Mouse (Mus musculus) gastrocnemius, postnatal 4 days (tissue): ENCODE data around the gene Ms4a6c. TPM values are rescaled to one million over a fixed set of nuclear protein-coding genes. Genes with fewer than 3 reads are reported as not detected.
"Not testable (repeated sequence)": the region's sequence is repeated elsewhere in the genome, so short reads cannot be mapped to it uniquely, and the experiment has no call there.

ENCODE experiments used
- DNase-seq, 2 experiments: peaks; one replicate each; pipeline ENCODE4 v3.0.0; 2021 to 2022; ENCODE audit warnings: low spot score in 2 of 2, mixed read lengths in 2 of 2
- long read RNA-seq, 2 experiments: library from polyadenylated mRNA; stranded (forward); transcript quantifications; one replicate each; pipeline ENCODE4 v2.0.0; 2021
- total RNA-seq, 2 experiments: library from RNA; stranded (reverse); gene quantifications; 2 replicates each; pipeline ENCODE4 v1.2.3; 2021

Gene Ms4a6c
- total RNA-seq, result 10 to 100 TPM in 1 of 2 experiments, 1 to 10 TPM in 1; 6.9 to 10.3 TPM
- long read RNA-seq, experiment 1, partial matches to known transcripts, result 0 of 3 reads
- long read RNA-seq, experiment 1, other reads (novel, unspliced or antisense), result 1 of 3 reads
- long read RNA-seq, experiment 2, partial matches to known transcripts, result 0 of 2 reads
- long read RNA-seq, experiment 2, other reads (novel, unspliced or antisense), result 0 of 2 reads

- not testable (repeated sequence) for DNase-seq
Observed at GRCm38 (mm10) chr19:11469215-11469614, at the start of gene Ms4a6c. Gene Ms4a6c, plus strand, starts transcription at chr19:11469366.

GRCm38 (mm10) chr19:11431209-11431608 is 38.0 kb upstream of the Ms4a6c start:
- not testable (repeated sequence) for DNase-seq

GRCm38 (mm10) chr19:11435058-11435834 is 33.9 kb upstream of the Ms4a6c start:
- DNase-seq, result no peak

DNA sequence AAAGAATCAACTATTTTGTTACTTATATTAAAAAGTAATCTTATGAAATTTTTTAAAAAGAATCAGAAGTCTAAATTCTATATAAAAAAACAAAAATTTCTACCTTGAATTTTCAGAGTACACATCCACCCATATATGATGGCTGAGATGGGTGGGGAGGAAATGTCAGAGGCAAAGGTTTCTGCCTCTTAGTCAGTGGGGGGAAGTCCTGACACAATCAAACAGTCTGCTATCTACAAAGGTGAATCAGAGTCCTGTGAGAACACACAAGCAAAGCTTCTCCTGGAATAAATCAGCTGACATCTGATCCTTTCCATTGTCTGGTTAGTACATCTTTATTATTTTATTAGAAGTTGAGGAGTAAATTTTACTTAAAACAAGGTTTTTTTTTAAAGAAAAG is 25.8 kb upstream of the Ms4a6c start, which contains the start of gene Ms4a4b:
Gene Ms4a4b (plus strand): TSS at position 216 of the 400 bp plus-strand sequence.
- no peak for DNase-seq

DNA sequence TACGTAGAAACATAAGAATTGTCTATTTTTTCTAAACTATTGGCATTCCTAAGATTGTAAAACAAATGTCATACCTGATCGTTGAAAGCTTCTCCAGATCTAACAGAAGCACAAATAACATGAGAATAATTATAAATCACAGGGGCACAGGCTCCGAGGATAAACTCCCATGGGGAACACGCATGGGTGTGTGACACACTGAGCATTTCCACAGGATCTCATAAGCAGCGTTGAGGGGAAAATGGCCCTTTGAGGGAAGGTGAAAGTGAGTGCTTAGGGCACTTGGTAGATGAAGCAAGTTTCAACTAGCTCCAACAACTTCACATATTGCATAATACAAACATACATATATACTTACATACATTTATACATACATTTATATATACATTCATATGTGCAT is 25.2 kb upstream of the Ms4a6c start:
- DNase-seq, result no peak

DNA sequence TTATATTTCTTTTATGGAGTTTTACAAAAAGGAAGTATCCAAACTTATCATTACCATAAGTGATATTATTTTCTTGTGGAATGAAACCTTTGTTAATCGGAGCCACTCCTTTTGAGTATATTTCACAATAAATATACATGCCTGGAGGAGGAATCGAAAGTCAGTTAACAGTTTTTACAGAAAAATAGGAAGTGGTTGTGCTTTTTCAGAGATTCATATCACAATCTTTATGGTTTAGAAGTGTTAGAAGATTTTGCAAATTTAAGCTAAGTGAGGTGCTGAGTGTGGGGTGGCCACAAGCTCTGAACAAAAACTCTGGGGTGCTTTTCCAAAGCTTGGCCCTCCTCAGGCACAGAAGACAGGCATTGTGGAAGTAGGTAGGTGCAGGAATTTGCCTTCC is 21.9 kb upstream of the Ms4a6c start:
- no peak for DNase-seq

DNA sequence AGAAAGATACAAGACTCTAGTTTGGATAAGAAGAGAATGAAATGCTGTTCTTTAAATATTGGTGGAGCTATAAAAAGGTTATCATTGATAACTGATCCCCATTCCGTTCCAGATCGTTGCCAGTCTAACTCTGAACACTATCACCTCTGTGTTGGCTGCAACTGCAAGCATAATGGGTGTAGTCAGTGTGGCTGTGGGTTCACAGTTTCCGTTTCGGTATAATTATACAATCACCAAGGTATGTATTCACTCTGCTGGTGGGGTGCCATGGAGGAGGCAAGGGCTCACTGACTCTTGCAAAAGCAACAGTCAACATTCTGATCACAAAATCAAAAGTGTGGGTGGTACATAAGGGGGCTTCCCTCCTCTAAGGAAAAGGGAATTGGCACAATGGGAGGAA is 10.1 kb upstream of the Ms4a6c start:
- not testable (repeated sequence) for DNase-seq

GRCm38 (mm10) chr19:11464795-11465194 is 4.4 kb upstream of the Ms4a6c start:
- DNase-seq, result not testable (repeated sequence)

DNA sequence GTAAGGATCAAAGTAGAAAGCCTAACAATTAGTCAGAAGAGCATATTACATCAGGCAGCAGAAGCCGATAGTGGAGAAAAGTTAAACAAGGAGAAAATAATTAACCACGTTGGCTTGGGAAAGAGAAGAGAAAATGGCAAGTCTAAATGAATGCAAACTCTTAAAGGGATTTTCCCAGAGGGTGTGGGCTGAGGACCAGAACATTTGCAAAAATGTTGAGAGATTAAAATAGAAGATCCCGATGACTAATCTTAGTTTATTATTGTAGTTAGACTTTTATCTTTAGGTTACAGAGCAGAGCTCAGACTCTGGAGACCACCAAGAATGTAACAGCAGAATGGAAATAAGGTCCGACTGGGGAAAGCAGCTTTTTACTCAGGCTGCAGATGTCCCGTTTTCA is 2.7 kb upstream of the Ms4a6c start:
- no peak for DNase-seq

DNA sequence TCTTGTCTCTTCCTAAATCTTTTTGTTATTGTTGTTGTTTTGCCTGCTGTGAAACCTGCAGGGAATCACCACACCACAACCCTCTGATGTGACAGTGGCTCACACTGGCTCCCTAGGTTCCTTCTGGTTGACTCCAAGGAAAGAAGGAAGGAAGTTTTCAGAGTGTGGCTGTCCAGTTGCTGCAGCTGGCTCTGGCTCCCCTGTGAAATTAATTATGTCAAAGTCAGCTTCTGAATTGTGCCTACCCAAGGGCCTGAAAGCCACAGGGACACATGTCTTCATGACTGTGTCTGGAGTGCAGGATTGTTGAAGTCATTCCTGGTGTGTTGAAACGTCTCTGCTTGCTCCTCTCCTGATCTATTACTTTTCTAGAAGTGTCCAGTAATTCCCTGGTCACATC is 805 bp upstream of the Ms4a6c start:
- not testable (repeated sequence) for DNase-seq

GRCm38 (mm10) chr19:11479714-11480113 is 10.5 kb downstream of the Ms4a6c start:
- no peak for DNase-seq

DNA sequence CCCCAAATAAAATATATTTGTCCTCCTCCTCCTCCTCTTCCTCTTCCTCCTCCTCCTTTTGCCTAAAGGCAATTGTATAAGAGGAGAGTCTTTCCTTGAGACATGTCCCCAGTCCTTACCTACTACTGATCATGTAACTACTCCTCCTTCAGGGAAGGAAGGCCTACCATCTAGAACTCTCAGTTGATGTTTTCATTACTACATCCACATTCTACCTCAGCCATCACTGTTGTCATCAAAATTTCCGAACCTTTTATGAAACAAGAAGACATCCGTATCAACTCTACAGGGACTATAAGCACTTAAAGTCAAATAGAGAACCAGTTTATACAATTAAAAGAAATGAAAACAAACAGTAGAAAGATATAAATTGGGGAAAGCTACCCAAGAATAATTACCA is 13.5 kb downstream of the Ms4a6c start:
- no peak for DNase-seq

DNA sequence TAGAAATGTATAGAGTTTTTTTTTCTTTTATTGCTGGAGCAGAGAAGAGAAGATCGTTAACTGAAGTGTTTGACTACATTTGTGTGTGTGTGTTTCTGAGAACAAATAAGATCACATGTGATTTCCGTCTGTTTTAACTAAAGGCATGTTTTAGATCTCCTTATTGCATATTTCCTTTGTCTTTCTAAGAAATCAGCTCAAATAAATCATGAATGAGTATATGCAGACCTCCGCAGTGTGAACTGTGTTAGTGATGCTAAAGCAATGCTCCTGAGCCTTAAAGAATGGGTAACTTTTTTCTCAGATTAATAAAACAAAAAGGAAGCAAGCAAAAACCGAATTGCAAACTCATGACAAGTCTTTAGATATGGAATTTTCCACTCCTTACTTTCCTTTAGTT is 14.8 kb downstream of the Ms4a6c start:
- no peak for DNase-seq

GRCm38 (mm10) chr19:11484388-11484787 is 15.2 kb downstream of the Ms4a6c start:
- no peak for DNase-seq

GRCm38 (mm10) chr19:11485266-11485665 is 16.1 kb downstream of the Ms4a6c start:
- no peak for DNase-seq

DNA sequence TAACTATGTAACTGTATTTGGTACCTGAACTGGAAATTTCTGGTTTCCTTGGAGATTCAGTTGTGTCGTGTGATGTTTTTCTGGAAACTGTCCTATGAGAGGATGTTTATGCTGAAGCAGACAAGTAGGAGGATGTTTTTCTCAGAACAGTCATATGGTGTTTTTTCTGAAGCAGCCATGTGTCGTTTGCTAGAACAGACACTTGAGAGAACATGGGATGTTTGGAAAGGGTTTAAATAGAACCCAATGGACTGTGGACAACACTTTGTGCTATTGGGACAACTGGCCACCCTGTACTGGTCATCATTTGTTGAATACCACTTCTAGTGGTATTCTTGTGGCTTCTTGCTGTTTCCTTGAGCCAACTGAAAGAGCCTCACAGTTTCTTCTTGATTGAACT is 16.6 kb downstream of the Ms4a6c start, which contains the start of gene Gm8369:
Gene Gm8369 (plus strand): TSS at position 193 of the 400 bp plus-strand sequence.
- no peak for DNase-seq

- DNase-seq, result no peak
Observed at GRCm38 (mm10) chr19:11486599-11486998, 17.4 kb downstream of the Ms4a6c start.

DNA sequence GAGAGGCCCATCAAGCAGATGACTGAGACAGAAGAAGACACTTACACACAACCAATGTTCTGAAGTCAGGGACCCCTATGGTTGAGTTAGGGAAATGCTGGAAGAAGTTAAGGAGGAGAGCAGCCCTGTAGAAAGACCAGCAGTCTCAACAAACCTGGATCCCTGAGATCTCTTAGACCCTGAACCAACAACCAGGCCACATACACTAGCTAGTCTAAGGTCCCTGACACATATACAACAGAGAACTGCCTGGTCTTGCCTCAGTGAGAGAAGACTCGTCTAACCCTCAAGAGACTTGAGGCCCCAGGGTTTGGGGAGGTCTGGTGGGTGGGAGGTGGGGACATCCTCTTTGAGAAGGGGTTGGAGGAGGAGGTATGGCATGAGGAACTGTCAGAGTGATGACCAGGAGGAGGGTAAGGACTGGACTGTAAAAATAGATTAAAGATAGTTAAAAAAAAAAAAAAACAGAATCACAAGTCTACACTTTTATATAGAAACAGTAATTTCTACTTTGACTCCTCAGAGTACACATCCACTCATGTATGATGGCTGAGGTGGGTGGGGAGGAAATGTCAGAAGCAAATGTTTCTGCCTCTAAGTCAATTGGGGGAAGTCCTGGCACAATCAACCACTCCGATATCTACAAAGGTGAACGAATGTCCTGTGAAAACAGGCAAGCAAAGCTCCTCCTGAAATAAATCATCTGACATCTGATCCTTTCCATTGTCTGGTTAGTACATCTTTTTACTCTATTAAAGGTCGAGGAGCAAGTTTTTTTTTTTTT is 22.4 kb downstream of the Ms4a6c start:
- DNase-seq, result no peak

GRCm38 (mm10) chr19:11492671-11493070 is 23.5 kb downstream of the Ms4a6c start:
- DNase-seq, result no peak

DNA sequence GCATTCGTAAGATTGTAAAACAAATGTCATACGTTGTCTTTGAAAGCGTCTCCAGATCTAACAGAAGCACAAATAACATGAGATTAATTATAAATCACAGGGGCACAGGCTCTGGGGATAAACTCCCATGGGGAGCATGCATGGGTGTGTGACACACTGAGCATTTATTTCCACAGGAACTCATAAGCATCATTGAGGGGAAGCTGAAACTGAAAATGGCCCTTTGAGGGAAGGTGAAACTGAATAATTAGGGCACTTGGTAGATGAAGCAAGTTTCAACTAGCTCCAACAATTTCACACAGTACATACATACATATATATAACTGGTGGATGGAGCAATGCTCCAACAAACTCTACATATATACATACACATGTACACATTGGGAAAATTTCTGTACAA is 25.4 kb downstream of the Ms4a6c start:
- DNase-seq, result no peak

- DNase-seq, result no peak
Observed at GRCm38 (mm10) chr19:11496361-11496760, 27.2 kb downstream of the Ms4a6c start.

- DNase-seq, result not testable (repeated sequence)
Observed at GRCm38 (mm10) chr19:11497300-11497699, 28.1 kb downstream of the Ms4a6c start.
